Mouse (Mus musculus) 3134 (cell line): Measurements from ENCODE around the gene Gm38394.

ENCODE experiments used
- DNase-seq: peaks from one replicate; pipeline ENCODE4 v3.0.0-alpha.2; 2011; ENCODE audit warnings: low spot score; ENCODE audit not compliant: insufficient read length; ENCODE audit errors: extremely low read depth

Gene Gm38394

GRCm38 (mm10) chr1:133664203-133664970 is 3.3 kb upstream of the Gm38394 start:
- no peak for DNase-seq

- no peak for DNase-seq
Measured at GRCm38 (mm10) chr1:133663427-133663826, 2.3 kb upstream of the Gm38394 start.

- DNase-seq: no peak
Measured at GRCm38 (mm10) chr1:133662941-133663340, 1.8 kb upstream of the Gm38394 start.

- DNase-seq: no peak
Measured at GRCm38 (mm10) chr1:133660466-133661202, 484 bp downstream of the Gm38394 start, which contains the start of gene Zbed6. Zbed6 (minus strand) TSS chr1:133660885.

- DNase-seq: no peak
Measured at GRCm38 (mm10) chr1:133658878-133659277, 2.2 kb downstream of the Gm38394 start.

GRCm38 (mm10) chr1:133656811-133657210 is 4.3 kb downstream of the Gm38394 start:
- no peak for DNase-seq

GRCm38 (mm10) chr1:133653033-133653432 is 8.1 kb downstream of the Gm38394 start:
- DNase-seq: no peak

GRCm38 (mm10) chr1:133650288-133651055 is 10.6 kb downstream of the Gm38394 start:
- DNase-seq: no peak

GRCm38 (mm10) chr1:133645652-133646051 is 15.5 kb downstream of the Gm38394 start:
- no peak for DNase-seq

- no peak for DNase-seq
Measured at GRCm38 (mm10) chr1:133641163-133641562, 20.0 kb downstream of the Gm38394 start.

- DNase-seq: no peak
Measured at GRCm38 (mm10) chr1:133638517-133638916, 22.6 kb downstream of the Gm38394 start.

GRCm38 (mm10) chr1:133632168-133632567 is 28.9 kb downstream of the Gm38394 start:
- DNase-seq: no peak

GRCm38 (mm10) chr1:133625052-133625451 is 36.1 kb downstream of the Gm38394 start:
- no peak for DNase-seq

GRCm38 (mm10) chr1:133618311-133618710 is 42.8 kb downstream of the Gm38394 start:
- DNase-seq: no peak

GRCm38 (mm10) chr1:133617908-133618307 is 43.2 kb downstream of the Gm38394 start:
- no peak for DNase-seq

- no peak for DNase-seq
Measured at GRCm38 (mm10) chr1:133613817-133614216, 47.3 kb downstream of the Gm38394 start.

- no peak for DNase-seq
Measured at GRCm38 (mm10) chr1:133611436-133611835, 49.7 kb downstream of the Gm38394 start.

GRCm38 (mm10) chr1:133610601-133611000 is 50.5 kb downstream of the Gm38394 start:
- no peak for DNase-seq

- DNase-seq: peak; percentile 97
Measured at GRCm38 (mm10) chr1:133609771-133610502, 51.2 kb downstream of the Gm38394 start, which contains the start of gene Snrpe. Snrpe (minus strand) TSS chr1:133610291.

GRCm38 (mm10) chr1:133603174-133603573 is 57.9 kb downstream of the Gm38394 start:
- DNase-seq: no peak
